Mouse (Mus musculus) lung, embryonic 16.5 days (tissue): ENCODE measurements at regions not wholly inside any gene's neighbourhood (a gene's known extent, or its start where the extent isn't known, plus 50 kb on each side); places are given as distances from the start of the nearest gene placed in this dataset.
"Not testable (repeated sequence)": the region's sequence is repeated elsewhere in the genome, so short reads cannot be mapped to it uniquely, and the experiment has no call there.

Source experiments
- ATAC-seq: fragments of 200-750 bp; cut with Nextera tagmentation; 2 replicates; pipeline ENCODE4 v1.8.0; 2017; ENCODE audit warnings: low read depth, mild to moderate bottlenecking, moderate library complexity
- H3K27ac ChIP-seq: fragments of 300-500 bp; sonication (generic); 2 replicates; pipeline ENCODE4 v1.5.1; 2014; ENCODE audit warnings: mild to moderate bottlenecking, control low read depth, low read length
- H3K27me3 ChIP-seq: fragments of 300-500 bp; sonication (generic); 2 replicates; pipeline ENCODE4 v1.6.1; 2014; ENCODE audit warnings: low read depth, low read length, mixed read lengths; ENCODE audit not compliant: control insufficient read depth, insufficient read depth
- H3K36me3 ChIP-seq: fragments of 300-500 bp; sonication (generic); 2 replicates; pipeline ENCODE4 v1.6.1; 2014; ENCODE audit warnings: low read length; ENCODE audit not compliant: control insufficient read depth, insufficient read depth
- H3K4me1 ChIP-seq: fragments of 300-500 bp; sonication (generic); replicated peaks from 2 replicates; pipeline ENCODE4 v1.6.1; 2014; ENCODE audit warnings: low read length, mixed read lengths; ENCODE audit not compliant: control insufficient read depth, insufficient read depth
- H3K4me2 ChIP-seq: fragments of 300-500 bp; sonication (generic); 2 replicates; pipeline ENCODE4 v1.6.1; 2014; ENCODE audit warnings: low read depth, low read length, control low read depth
- H3K4me3 ChIP-seq: fragments of 300-500 bp; sonication (generic); 2 replicates; pipeline ENCODE4 v1.5.1; 2014; ENCODE audit warnings: mild to moderate bottlenecking, low read length, control low read depth
- H3K9ac ChIP-seq: fragments of 300-500 bp; sonication (generic); 2 replicates; pipeline ENCODE4 v1.6.1; 2014; ENCODE audit warnings: low read length, control low read depth
- H3K9me3 ChIP-seq: fragments of 300-500 bp; sonication (generic); 2 replicates; pipeline ENCODE4 v1.6.1; 2016; ENCODE audit warnings: low read length; ENCODE audit not compliant: control insufficient read depth
- WGBS: fragments of 180-500 bp; shearing (Covaris S2); extraction: QIAGEN DNeasy Blood & Tissue Kit; methylation state at CpG from one replicate; pipeline ENCODE4 v1.1.7; 2014; 5-methylcytosine and 5-hydroxymethylcytosine counted together

DNA sequence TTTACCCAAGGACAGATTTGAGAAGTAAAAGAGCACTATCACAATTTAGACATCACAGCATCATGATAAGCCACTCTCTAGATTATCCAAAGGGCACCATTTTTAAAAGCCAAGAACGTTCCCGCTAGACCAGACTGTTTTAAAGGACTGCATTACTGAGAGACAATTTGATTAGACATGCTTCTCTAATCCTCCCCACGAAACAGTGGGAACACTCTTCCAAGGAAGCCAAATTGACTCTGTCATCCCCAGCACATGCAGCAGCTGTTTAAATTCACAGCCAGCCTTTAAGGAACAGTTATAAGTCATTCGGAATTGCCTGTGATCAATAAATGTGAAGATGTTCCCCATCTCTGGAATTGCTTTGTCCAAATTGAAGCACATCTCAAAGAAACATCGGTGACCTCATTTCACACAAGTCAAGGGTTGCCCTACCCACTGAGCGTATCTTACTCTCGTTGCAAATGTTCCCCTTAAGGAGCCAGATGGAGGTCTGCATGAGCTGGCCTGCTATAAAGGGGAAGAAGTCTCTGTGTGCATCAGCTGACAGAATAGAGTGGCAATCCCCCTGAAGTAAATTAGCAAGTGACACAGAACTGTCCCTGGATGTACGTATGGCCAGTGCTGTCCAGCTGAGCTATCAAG lies 393.2 kb downstream of the Pid1 start:
- Histone ChIP-seq H3K4me1 (no peaks in the 10 kb centered on the region), H3K4me2 (no peak overlapping the region), H3K9me3 (no peaks in the 10 kb centered on the region), H3K36me3 (no peaks in the 10 kb centered on the region), H3K9ac (no peak overlapping the region), H3K27me3 (no peaks in the 10 kb centered on the region), H3K4me3 (no peak overlapping the region), H3K27ac (no peak overlapping the region)
- 77% methylated on average over 8 of the region's 8 CpGs for WGBS
- ATAC-seq: no peak

DNA sequence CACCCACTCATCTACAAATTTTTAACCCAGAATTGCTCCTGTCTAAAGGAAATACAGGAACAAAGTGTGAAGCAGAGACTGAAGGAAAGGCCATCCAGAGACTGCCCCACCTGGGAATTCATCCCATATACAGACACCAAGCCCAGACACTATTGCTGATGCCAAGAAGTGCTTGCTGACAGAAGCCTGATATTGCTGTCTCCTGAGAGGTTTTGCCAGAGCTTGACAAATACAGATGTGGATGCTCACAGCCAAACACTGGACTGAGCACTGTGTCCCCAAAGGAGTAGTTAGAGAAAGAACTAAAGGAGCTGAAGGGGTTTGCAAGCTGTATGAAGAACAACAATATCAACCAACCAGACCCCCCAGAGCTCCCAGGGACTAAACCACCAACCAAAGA lies 399.3 kb downstream of the Pid1 start:
- not testable (repeated sequence) for H3K27ac ChIP-seq, H3K4me1 ChIP-seq

DNA sequence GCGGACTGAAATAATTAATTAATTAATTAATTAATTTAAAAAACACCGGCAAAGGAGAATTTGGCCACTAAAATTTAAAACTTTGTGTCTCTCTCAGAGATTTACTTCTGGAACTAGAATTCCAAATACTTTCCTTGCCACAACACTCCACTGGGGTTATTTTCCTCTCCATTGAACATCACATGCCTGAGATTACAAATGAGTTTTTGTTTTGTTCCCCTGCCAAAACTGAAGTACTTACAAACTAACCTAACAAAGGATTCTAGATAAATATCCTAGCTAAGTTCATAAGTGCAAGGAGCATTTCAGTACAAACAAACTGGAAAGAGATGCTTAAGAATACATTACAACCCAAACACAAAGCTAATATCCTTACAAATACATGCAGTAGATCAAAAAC lies 402.2 kb downstream of the Pid1 start:
- 90% methylated on average over 2 of the region's 2 CpGs for WGBS
- H3K4me2 ChIP-seq: no peak overlapping the region
- ATAC-seq: no peak
- H3K36me3 ChIP-seq: no peaks in the 10 kb centered on the region
- H3K27me3 ChIP-seq: no peaks in the 10 kb centered on the region
- no peak overlapping the region for H3K4me3 ChIP-seq
- H3K9me3 ChIP-seq: no peaks in the 10 kb centered on the region
- H3K4me1 ChIP-seq: no peaks in the 10 kb centered on the region
- no peak overlapping the region for H3K27ac ChIP-seq
- H3K9ac ChIP-seq: no peak overlapping the region

More for the DNA sequence above, 399.3 kb downstream of the Pid1 start:
- not testable (repeated sequence) for H3K9me3 ChIP-seq, H3K4me3 ChIP-seq, H3K27me3 ChIP-seq, H3K4me2 ChIP-seq, ATAC-seq, H3K9ac ChIP-seq, H3K36me3 ChIP-seq

DNA sequence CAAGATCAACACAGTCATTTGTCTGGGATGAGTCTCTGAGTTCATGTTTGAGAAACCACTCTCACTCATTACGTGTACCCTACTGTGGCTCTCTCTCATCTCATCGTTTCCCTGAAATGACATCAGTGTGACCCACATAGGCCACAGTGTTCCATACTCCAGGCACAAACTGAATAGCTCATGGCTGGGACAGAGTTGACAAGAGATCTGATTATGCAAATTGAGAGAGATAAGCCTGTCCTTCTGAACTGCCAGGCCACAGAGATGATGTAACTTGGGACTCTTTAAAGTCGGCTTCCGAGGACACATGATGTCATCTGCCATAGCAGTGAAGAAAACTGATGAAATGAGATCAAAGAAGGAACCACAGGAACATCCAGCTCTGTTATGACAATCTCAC lies 404.2 kb downstream of the Pid1 start:
- Histone ChIP-seq H3K9me3 (no peaks in the 10 kb centered on the region), H3K9ac (no peak overlapping the region), H3K27me3 (no peaks in the 10 kb centered on the region), H3K4me2 (no peak overlapping the region), H3K4me1 (no peaks in the 10 kb centered on the region), H3K27ac (no peak overlapping the region), H3K36me3 (no peaks in the 10 kb centered on the region), H3K4me3 (no peak overlapping the region)
- no peak for ATAC-seq
- 53% methylated on average over 4 of the region's 4 CpGs for WGBS

DNA sequence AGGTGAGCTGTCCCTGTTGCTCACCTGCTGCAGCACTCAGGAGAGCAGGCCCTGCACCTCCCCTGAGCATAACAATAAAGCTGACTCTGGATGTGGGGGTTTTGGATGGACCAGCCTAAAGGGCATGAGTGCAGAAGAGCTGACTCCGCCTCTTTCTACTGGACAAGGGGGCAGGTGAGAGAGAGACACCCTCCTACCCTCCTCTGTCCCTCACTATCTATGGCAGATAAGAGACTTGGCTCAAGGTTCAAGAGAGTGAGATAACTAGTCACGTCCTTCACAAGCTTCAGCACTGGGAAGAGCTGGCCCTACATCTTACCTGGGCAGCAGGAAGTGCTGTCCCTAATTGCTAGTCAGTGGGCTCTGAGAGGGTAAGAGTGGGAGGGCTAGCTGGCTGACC lies 441.1 kb downstream of the Pid1 start:
- H3K27ac ChIP-seq: no peak overlapping the region
- H3K27me3 ChIP-seq: no peaks in the 10 kb centered on the region
- no peak overlapping the region for H3K4me2 ChIP-seq
- no peak for ATAC-seq
- no peak overlapping the region for H3K4me3 ChIP-seq
- H3K9me3 ChIP-seq: no peaks in the 10 kb centered on the region
- no peaks in the 10 kb centered on the region for H3K4me1 ChIP-seq
- WGBS: 66% methylated on average over 2 of the region's 2 CpGs
- H3K36me3 ChIP-seq: no peaks in the 10 kb centered on the region
- H3K9ac ChIP-seq: no peak overlapping the region

DNA sequence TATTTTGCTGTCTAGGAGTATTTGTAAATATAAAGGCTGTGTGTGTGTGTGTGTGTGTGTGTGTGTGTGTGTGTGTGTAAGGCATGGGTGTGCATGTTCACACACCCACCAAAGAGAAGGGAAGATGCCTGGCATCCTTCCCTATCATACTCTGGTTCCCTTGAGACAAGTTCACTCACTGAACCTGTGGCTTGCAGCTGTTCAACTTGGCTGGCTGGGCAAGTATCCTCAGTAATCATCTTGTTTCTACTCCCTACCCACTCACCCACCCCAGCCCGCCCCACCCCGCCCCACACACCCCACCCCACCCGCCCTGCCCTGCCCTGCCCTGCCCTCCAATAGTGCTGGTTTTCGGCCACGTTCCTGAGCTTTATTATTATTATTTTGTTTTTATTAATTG lies 448.5 kb downstream of the Pid1 start:
- no peaks in the 10 kb centered on the region for H3K27me3 ChIP-seq
- no peak for ATAC-seq
- H3K27ac ChIP-seq: no peak overlapping the region
- WGBS: 70% methylated on average over 2 of the region's 5 CpGs
- no peaks in the 10 kb centered on the region for H3K36me3 ChIP-seq
- no peak overlapping the region for H3K4me2 ChIP-seq
- H3K9ac ChIP-seq: no peak overlapping the region
- H3K9me3 ChIP-seq: no peaks in the 10 kb centered on the region
- H3K4me3 ChIP-seq: no peak overlapping the region
- H3K4me1 ChIP-seq: no peaks in the 10 kb centered on the region

DNA sequence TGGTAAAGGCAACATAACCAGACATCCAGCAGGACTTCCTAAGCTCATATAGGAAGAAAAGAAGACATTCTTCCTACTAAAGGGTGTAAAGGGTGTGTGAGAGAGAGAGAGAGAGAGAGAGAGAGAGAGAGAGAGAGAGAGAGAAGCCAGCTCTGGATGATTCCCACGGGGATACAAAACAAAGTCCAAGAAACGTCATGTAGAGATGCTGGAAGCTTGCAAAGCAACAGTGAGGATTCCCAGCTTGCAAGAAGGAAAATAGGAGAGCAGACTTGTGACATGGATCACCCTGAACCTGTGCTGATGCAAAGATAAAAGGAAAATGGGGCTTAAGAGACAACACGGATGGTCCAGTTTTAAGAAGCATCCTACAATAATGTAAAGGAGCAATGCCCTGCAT lies 456.6 kb downstream of the Pid1 start:
- Histone ChIP-seq H3K27me3 (no peaks in the 10 kb centered on the region), H3K36me3 (no peaks in the 10 kb centered on the region), H3K4me2 (no peak overlapping the region), H3K9ac (no peak overlapping the region), H3K27ac (no peak overlapping the region), H3K9me3 (no peaks in the 10 kb centered on the region), H3K4me1 (no peaks in the 10 kb centered on the region), H3K4me3 (no peak overlapping the region)
- WGBS: 45% methylated on average over 3 of the region's 3 CpGs
- ATAC-seq: no peak

DNA sequence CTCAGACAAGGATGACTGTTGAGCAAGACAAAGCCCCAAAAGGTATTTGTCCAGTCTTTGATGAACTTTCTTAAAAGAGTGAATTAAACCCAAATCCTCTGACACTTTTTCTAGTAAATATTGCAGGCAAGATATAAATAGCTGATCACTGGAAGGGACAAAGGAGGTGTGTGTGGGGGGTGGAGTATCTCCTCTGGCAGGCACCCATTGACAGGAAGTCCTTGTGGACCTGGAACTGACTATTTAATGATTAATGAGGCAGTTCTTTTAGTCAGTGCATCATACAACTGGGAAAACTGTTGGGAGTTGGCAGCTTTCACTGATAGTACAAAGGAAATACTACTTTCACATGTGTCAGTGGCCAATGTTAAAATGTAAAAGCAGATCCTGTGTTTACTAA lies 457.1 kb downstream of the Pid1 start:
- Histone ChIP-seq H3K4me1 (no peaks in the 10 kb centered on the region), H3K27ac (no peak overlapping the region), H3K27me3 (no peaks in the 10 kb centered on the region), H3K4me3 (no peak overlapping the region), H3K9ac (no peak overlapping the region), H3K36me3 (no peaks in the 10 kb centered on the region), H3K9me3 (no peaks in the 10 kb centered on the region), H3K4me2 (no peak overlapping the region)
- ATAC-seq: no peak

DNA sequence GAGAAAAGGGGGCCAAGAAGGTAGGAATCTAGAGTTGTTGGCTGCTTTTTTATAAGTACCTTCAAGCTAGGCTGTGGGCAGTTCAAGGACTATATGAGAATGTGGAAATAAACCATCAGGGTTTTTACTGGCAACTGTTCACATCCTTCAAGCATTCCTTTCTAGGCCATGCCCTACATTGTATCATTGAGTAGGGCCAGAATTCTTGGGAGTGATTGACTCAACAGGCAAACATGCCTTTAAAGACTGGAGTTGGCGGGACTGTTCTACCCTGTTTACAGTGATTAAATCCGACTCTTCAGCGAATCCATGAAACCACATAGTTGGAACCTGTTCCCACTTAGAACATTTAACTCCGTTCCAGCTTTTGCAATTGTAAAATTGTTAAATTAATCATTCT lies 463.8 kb downstream of the Pid1 start:
- WGBS: 69% methylated on average over 4 of the region's 4 CpGs
- H3K9me3 ChIP-seq: no peaks in the 10 kb centered on the region
- H3K36me3 ChIP-seq: no peaks in the 10 kb centered on the region
- H3K4me1 ChIP-seq: no peaks in the 10 kb centered on the region
- H3K27me3 ChIP-seq: no peaks in the 10 kb centered on the region
- H3K9ac ChIP-seq: no peak overlapping the region
- no peak for ATAC-seq
- H3K4me2 ChIP-seq: no peak overlapping the region
- H3K27ac ChIP-seq: no peak overlapping the region
- no peak overlapping the region for H3K4me3 ChIP-seq

DNA sequence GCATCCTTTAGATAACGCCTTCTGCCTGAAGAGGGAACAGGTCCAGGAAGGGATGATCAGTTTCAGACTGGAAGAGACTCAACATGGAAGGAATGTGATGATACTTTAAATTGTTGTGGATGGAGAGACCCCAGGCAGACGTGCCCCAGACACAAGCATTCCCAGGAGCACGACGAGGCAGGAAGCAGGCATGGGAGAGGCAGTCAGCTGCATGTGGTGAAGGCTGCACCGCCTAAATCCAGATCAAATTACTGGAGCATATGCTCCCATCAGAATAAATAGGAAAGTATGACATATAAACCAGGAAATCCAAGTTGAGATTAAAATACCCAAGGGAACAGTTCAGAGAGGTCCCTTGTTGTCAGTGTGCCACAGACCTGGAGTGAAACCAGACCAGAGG lies 467.3 kb downstream of the Pid1 start:
- H3K4me3 ChIP-seq: no peak overlapping the region
- H3K36me3 ChIP-seq: no peaks in the 10 kb centered on the region
- H3K9me3 ChIP-seq: no peaks in the 10 kb centered on the region
- WGBS: 30% methylated on average over 5 of the region's 5 CpGs
- H3K4me1 ChIP-seq: no peaks in the 10 kb centered on the region
- no peak overlapping the region for H3K4me2 ChIP-seq
- H3K27ac ChIP-seq: no peak overlapping the region
- ATAC-seq: no peak
- no peaks in the 10 kb centered on the region for H3K27me3 ChIP-seq
- H3K9ac ChIP-seq: no peak overlapping the region
